Mouse (Mus musculus) kidney, embryonic 14.5 days (tissue): ENCODE data around the gene Olfr876. TPM values are rescaled to one million over a fixed set of nuclear protein-coding genes. Genes with fewer than 3 reads are reported as not detected.
"Not testable (repeated sequence)": the region's sequence is repeated elsewhere in the genome, so short reads cannot be mapped to it uniquely, and the experiment has no call there.

ENCODE experiments used
- ATAC-seq: fragments of 200-750 bp; cut with Nextera tagmentation; 2 replicates; pipeline ENCODE4 v1.8.0; 2017; ENCODE audit warnings: moderate number of reproducible peaks, mild to moderate bottlenecking, moderate TSS enrichment, moderate library complexity; ENCODE audit not compliant: low FRiP score, low TSS enrichment
- H3K27ac ChIP-seq: fragments of 300-500 bp; sonication (generic); 2 replicates; pipeline ENCODE4 v1.5.1; 2014; ENCODE audit warnings: low read depth, mild to moderate bottlenecking, low read length, moderate library complexity, mixed read lengths
- H3K27me3 ChIP-seq: fragments of 300-500 bp; sonication (generic); 2 replicates; pipeline ENCODE4 v1.6.1; 2014; ENCODE audit warnings: mild to moderate bottlenecking, low read length; ENCODE audit not compliant: control insufficient read depth, insufficient read depth
- H3K36me3 ChIP-seq: fragments of 300-500 bp; sonication (generic); 2 replicates; pipeline ENCODE4 v1.6.1; 2014; ENCODE audit warnings: low read length, mixed read lengths; ENCODE audit not compliant: control insufficient read depth, insufficient read depth
- H3K4me1 ChIP-seq: fragments of 300-500 bp; sonication (generic); 2 replicates; pipeline ENCODE4 v1.6.1; 2014; ENCODE audit warnings: low read length, mixed read lengths; ENCODE audit not compliant: control insufficient read depth, insufficient read depth
- H3K4me2 ChIP-seq: fragments of 300-500 bp; sonication (generic); replicated peaks from 2 replicates; pipeline ENCODE4 v1.6.1; 2014; ENCODE audit warnings: low read depth, mild to moderate bottlenecking, low read length
- H3K4me3 ChIP-seq: fragments of 300-500 bp; sonication (generic); 2 replicates; pipeline ENCODE4 v1.5.1; 2014; ENCODE audit warnings: mild to moderate bottlenecking, low read length
- H3K9ac ChIP-seq: fragments of 300-500 bp; sonication (generic); 2 replicates; pipeline ENCODE4 v1.6.1; 2014; ENCODE audit warnings: low read depth, mild to moderate bottlenecking, low read length, moderate library complexity
- H3K9me3 ChIP-seq: fragments of 300-500 bp; sonication (generic); 2 replicates; pipeline ENCODE4 v1.6.1; 2016; ENCODE audit warnings: low read length; ENCODE audit not compliant: control insufficient read depth
- WGBS: fragments of 180-500 bp; shearing (Covaris S2); extraction: QIAGEN DNeasy Blood & Tissue Kit; methylation state at CpG from one replicate; pipeline ENCODE4 v1.1.7; 2014; 5-methylcytosine and 5-hydroxymethylcytosine counted together
- polyA plus RNA-seq: library from polyadenylated mRNA; unstranded; fragments of >200 nt; fragmentation: Nextera tagmentation; extraction: Ambion mirVana; gene quantifications from 2 replicates; pipeline ENCODE4 v1.2.1, GENCODE M21; 2014

The Olfr876 gene
- polyA plus RNA-seq = not detected in 2 replicates

- no peaks in the 10 kb centered on the region for H3K9me3 ChIP-seq
- H3K4me1 ChIP-seq = no peaks in the 10 kb centered on the region
- no peak for ATAC-seq
- no peak within 1 kb of the TSS for H3K4me3 ChIP-seq
- no peak within 1 kb of the TSS for H3K9ac ChIP-seq
- no peak within 1 kb of the TSS for H3K27ac ChIP-seq
- no peaks in the 10 kb centered on the region for H3K36me3 ChIP-seq
- H3K4me2 ChIP-seq = no peak within 1 kb of the TSS
- H3K27me3 ChIP-seq = no peaks in the 10 kb centered on the region
Observed at GRCm38 (mm10) chr9:37802731-37803130, at the start of gene Olfr876. TSS of gene Olfr876 (plus strand) at chr9:37803031.

GRCm38 (mm10) chr9:37761728-37762127 lies 41.1 kb upstream of the Olfr876 start:
- 83% methylated on average over 2 of the region's 2 CpGs for WGBS
- H3K4me2 ChIP-seq = no peak overlapping the region
- no peaks in the 10 kb centered on the region for H3K27me3 ChIP-seq
- no peak for ATAC-seq
- no peaks in the 10 kb centered on the region for H3K36me3 ChIP-seq
- H3K9ac ChIP-seq = no peak overlapping the region
- H3K4me3 ChIP-seq = no peak overlapping the region
- H3K4me1 ChIP-seq = no peaks in the 10 kb centered on the region
- no peak overlapping the region for H3K27ac ChIP-seq
- no peaks in the 10 kb centered on the region for H3K9me3 ChIP-seq

GRCm38 (mm10) chr9:37762541-37762940 lies 40.3 kb upstream of the Olfr876 start:
- H3K9me3 ChIP-seq = no peaks in the 10 kb centered on the region
- ATAC-seq = no peak
- no peak overlapping the region for H3K4me2 ChIP-seq
- H3K4me3 ChIP-seq = no peak overlapping the region
- no peaks in the 10 kb centered on the region for H3K27me3 ChIP-seq
- WGBS = 47% methylated on average over 2 of the region's 2 CpGs
- H3K36me3 ChIP-seq = no peaks in the 10 kb centered on the region
- no peaks in the 10 kb centered on the region for H3K4me1 ChIP-seq
- H3K27ac ChIP-seq = no peak overlapping the region
- H3K9ac ChIP-seq = no peak overlapping the region

GRCm38 (mm10) chr9:37770661-37771060 lies 32.2 kb upstream of the Olfr876 start:
- H3K4me2 ChIP-seq = no peak overlapping the region
- no peak for ATAC-seq
- no peaks in the 10 kb centered on the region for H3K4me1 ChIP-seq
- no peaks in the 10 kb centered on the region for H3K36me3 ChIP-seq
- 78% methylated on average over 2 of the region's 2 CpGs for WGBS
- no peaks in the 10 kb centered on the region for H3K27me3 ChIP-seq
- H3K9ac ChIP-seq = no peak overlapping the region
- H3K27ac ChIP-seq = no peak overlapping the region
- no peaks in the 10 kb centered on the region for H3K9me3 ChIP-seq
- H3K4me3 ChIP-seq = no peak overlapping the region

GRCm38 (mm10) chr9:37771759-37772158 lies 31.1 kb upstream of the Olfr876 start, which contains the start of gene Olfr875:
TSS of gene Olfr875 (plus strand) at chr9:37771857.
- H3K27ac ChIP-seq = no peak within 1 kb of the TSS
- H3K9me3 ChIP-seq = no peaks in the 10 kb centered on the region
- no peak for ATAC-seq
- no peaks in the 10 kb centered on the region for H3K36me3 ChIP-seq
- no peak within 1 kb of the TSS for H3K4me2 ChIP-seq
- 35% methylated on average over 2 of the region's 2 CpGs for WGBS
- no peak within 1 kb of the TSS for H3K4me3 ChIP-seq
- no peaks in the 10 kb centered on the region for H3K4me1 ChIP-seq
- no peak within 1 kb of the TSS for H3K9ac ChIP-seq
- H3K27me3 ChIP-seq = no peaks in the 10 kb centered on the region

- peak; percentile 92 for ATAC-seq
Observed at GRCm38 (mm10) chr9:37782766-37783260, 20.0 kb upstream of the Olfr876 start.

GRCm38 (mm10) chr9:37783394-37784387 lies 19.1 kb upstream of the Olfr876 start:
- peak; percentile 77 for ATAC-seq
- not testable (repeated sequence) for H3K27ac ChIP-seq, H3K36me3 ChIP-seq, H3K4me3 ChIP-seq, H3K9me3 ChIP-seq, H3K4me1 ChIP-seq, H3K9ac ChIP-seq, H3K27me3 ChIP-seq
- 53% methylated on average over 10 of the region's 15 CpGs for WGBS
- peak overlapping the region; percentile 44; the same call in 1 of the 2 replicates for H3K4me2 ChIP-seq

More at GRCm38 (mm10) chr9:37782766-37783260, 20.0 kb upstream of the Olfr876 start:
- peaks cover 6% of the 10 kb centered on the region; the same call in 1 of the 2 replicates for H3K4me1 ChIP-seq
- H3K4me3 ChIP-seq = peak overlapping the region; percentile 21; the same call in 1 of the 2 replicates
- 2% methylated on average over 7 of the region's 7 CpGs for WGBS
- H3K9me3 ChIP-seq = no peaks in the 10 kb centered on the region
- H3K27me3 ChIP-seq = no peaks in the 10 kb centered on the region
- H3K36me3 ChIP-seq = no peaks in the 10 kb centered on the region
- peak overlapping the region; percentile 45; the same call in 1 of the 2 replicates for H3K9ac ChIP-seq
- peak overlapping the region; percentile 44 for H3K4me2 ChIP-seq
- peak overlapping the region; percentile 65 for H3K27ac ChIP-seq

- Histone ChIP-seq H3K27me3 (no peaks in the 10 kb centered on the region), H3K9me3 (no peaks in the 10 kb centered on the region), H3K27ac (no peak overlapping the region), H3K36me3 (no peaks in the 10 kb centered on the region), H3K4me3 (no peak overlapping the region), H3K4me2 (no peak overlapping the region), H3K9ac (no peak overlapping the region), H3K4me1 (peaks cover 6% of the 10 kb centered on the region; the same call in 1 of the 2 replicates)
- ATAC-seq = no peak
- WGBS = 77% methylated on average over 2 of the region's 2 CpGs
Observed at GRCm38 (mm10) chr9:37786411-37786810, 16.4 kb upstream of the Olfr876 start.

GRCm38 (mm10) chr9:37802055-37802454 lies 776 bp upstream of the Olfr876 start:
- H3K36me3 ChIP-seq = no peaks in the 10 kb centered on the region
- 87% methylated on average over 4 of the region's 4 CpGs for WGBS

More at GRCm38 (mm10) chr9:37802055-37802454, 776 bp upstream of the Olfr876 start:
- Histone ChIP-seq H3K4me1 (no peaks in the 10 kb centered on the region), H3K9ac (no peak overlapping the region), H3K9me3 (no peaks in the 10 kb centered on the region), H3K4me3 (no peak overlapping the region), H3K27me3 (no peaks in the 10 kb centered on the region), H3K4me2 (no peak overlapping the region), H3K27ac (no peak overlapping the region)
- no peak for ATAC-seq
